Mouse (Mus musculus): ENCODE results near the gene Ddhd1. TPM values are rescaled to one million over a fixed set of nuclear protein-coding genes. Genes with fewer than 3 reads are reported as not detected.

Gene Ddhd1
- total RNA-seq, 1 experiment, result 12.4 TPM

DNA sequence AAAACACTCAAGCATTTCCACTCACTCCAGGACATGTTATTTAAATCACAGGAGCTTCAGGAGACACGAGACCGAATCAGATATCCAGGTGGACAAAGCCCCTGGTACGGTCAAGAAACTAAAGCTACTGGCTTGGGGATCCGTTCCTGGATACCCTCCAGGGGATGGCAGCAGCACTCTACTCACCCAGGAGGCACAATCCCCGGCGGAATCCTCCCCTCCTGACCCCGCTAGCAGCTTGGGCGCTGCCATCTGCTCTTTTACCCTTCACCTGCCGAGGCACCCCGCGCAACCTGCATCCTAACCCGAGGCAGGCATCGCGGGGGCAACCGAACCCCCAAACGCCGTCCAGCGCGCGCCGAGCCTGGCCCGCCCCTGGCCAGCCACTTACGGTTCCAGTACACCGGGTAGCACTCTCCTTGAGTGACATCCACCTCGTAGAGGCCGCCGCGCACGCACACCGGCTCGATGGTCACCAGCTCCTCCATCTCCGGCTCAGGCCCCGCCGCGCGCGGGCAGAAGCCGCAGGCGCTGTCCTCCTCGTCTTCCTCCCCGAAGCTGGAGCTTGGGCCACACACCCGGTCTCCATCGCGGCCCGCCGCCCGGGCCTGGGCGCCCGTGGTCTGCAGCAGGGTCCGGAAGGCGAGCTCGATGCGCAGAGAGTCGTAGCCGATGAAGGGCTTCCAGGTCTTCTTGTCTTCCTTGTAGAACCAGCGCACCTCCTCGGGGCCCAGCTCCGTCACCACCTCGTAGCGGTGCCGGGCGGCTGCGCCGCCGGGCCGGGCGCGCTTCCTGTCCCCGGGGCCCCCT, 907 bp downstream of the Ddhd1 start:
- H3K36me3 ChIP-seq (ENCODE audit: control insufficient read depth, insufficient read depth, low read length, poor library complexity, severe bottlenecking), result no peaks in the 10 kb centered on the region
- peak; percentile 15 for DNase-seq (ENCODE audit: low read depth, low spot score)
- in situ Hi-C loops (cut with MboI; ENCODE audit: low sequenced_read_pairs in 2 of 2, unreplicated experiment in 2 of 2), result no loop called here
- H3K9me3 ChIP-seq (ENCODE audit: control insufficient read depth, insufficient read depth, low read depth, low read length), result no peaks in the 10 kb centered on the region
- TF ChIP-seq HCFC1 (IDR thresholded peaks at IDR 0.05; ENCODE audit: borderline replicate concordance, insufficient read depth, low read length) (no peak), ZNF384 (IDR thresholded peaks at IDR 0.05; ENCODE audit: low read depth, low read length) (no peak), CHD2 (IDR thresholded peaks at IDR 0.05; ENCODE audit: low read depth, low read length) (no peak), ZC3H11A (IDR thresholded peaks at IDR 0.05; ENCODE audit: borderline replicate concordance, low read depth, low read length) (no peak), MAFK (IDR thresholded peaks at IDR 0.05; ENCODE audit: insufficient read depth, low read depth, low read length) (no peak)
- peaks cover 2 to 4% of the 10 kb centered on the region in 2 experiments; a peak in 2 of 4 replicates for H3K4me1 ChIP-seq (ENCODE audit: control insufficient read depth in 2 of 2, insufficient read depth in 2 of 2, low read length in 2 of 2, poor library complexity in 1 of 2)
- no peak overlapping the region for H3K27ac ChIP-seq (ENCODE audit: insufficient read depth, low read depth, low read length, poor library complexity, severe bottlenecking)
- H3K4me3 ChIP-seq (ENCODE audit: insufficient read depth in 1 of 2, low read depth in 1 of 2, low read length in 2 of 2, poor library complexity in 1 of 2, severe bottlenecking in 1 of 2), result peak overlapping the region; percentile 87 to 88
- H3K9ac ChIP-seq (ENCODE audit: insufficient read depth, low read depth, low read length, poor library complexity, severe bottlenecking), result peak overlapping the region; percentile 88

- H3K9me3 ChIP-seq (ENCODE audit: control insufficient read depth, insufficient read depth, low read depth, low read length), result no peaks in the 10 kb centered on the region
- no peak overlapping the region for H3K27ac ChIP-seq (ENCODE audit: insufficient read depth, low read depth, low read length, poor library complexity, severe bottlenecking)
- H3K36me3 ChIP-seq (ENCODE audit: control insufficient read depth, insufficient read depth, low read length, poor library complexity, severe bottlenecking), result no peaks in the 10 kb centered on the region
- no peak overlapping the region for H3K4me3 ChIP-seq (ENCODE audit: insufficient read depth in 1 of 2, low read depth in 1 of 2, low read length in 2 of 2, poor library complexity in 1 of 2, severe bottlenecking in 1 of 2)
- no peak for DNase-seq (ENCODE audit: low read depth, low spot score)
- peaks cover 2 to 4% of the 10 kb centered on the region in 2 experiments; a peak in 2 of 4 replicates for H3K4me1 ChIP-seq (ENCODE audit: control insufficient read depth in 2 of 2, insufficient read depth in 2 of 2, low read length in 2 of 2, poor library complexity in 1 of 2)
- no peak for TF ChIP-seq CHD2 (IDR thresholded peaks at IDR 0.05; ENCODE audit: low read depth, low read length)
- TF ChIP-seq ZNF384 (IDR thresholded peaks at IDR 0.05; ENCODE audit: low read depth, low read length), result no peak
- TF ChIP-seq HCFC1 (IDR thresholded peaks at IDR 0.05; ENCODE audit: borderline replicate concordance, insufficient read depth, low read length), result no peak
- no peak for TF ChIP-seq ZC3H11A (IDR thresholded peaks at IDR 0.05; ENCODE audit: borderline replicate concordance, low read depth, low read length)
- TF ChIP-seq MAFK (IDR thresholded peaks at IDR 0.05; ENCODE audit: insufficient read depth, low read depth, low read length), result no peak
- in situ Hi-C loops (cut with MboI; ENCODE audit: low sequenced_read_pairs in 2 of 2, unreplicated experiment in 2 of 2), result no loop called here
- H3K9ac ChIP-seq (ENCODE audit: insufficient read depth, low read depth, low read length, poor library complexity, severe bottlenecking), result no peak overlapping the region
Measured at GRCm38 (mm10) chr14:45654876-45655416, 3.0 kb downstream of the Ddhd1 start.

DNA sequence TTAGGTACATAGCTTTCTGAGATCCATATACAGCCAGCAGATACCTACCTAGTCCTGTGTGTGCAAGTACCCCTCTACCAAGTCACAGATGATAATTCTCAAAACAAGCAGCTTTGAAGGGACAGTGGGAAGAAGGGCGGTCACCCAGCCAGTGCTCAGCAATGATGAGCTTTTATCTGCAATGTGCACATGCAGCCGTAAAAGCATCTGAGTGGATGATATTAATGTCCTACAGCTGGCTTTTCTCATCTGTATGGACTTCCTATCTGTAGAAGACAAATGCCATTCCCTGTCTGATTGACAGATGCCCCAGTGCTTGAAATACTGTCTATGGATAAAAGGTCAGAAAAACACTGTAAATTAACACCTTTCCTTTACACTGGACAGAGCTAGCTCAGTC, 4.2 kb downstream of the Ddhd1 start:
- H3K4me3 ChIP-seq (ENCODE audit: insufficient read depth in 1 of 2, low read depth in 1 of 2, low read length in 2 of 2, poor library complexity in 1 of 2, severe bottlenecking in 1 of 2), result no peak overlapping the region
- H3K4me1 ChIP-seq (ENCODE audit: control insufficient read depth in 2 of 2, insufficient read depth in 2 of 2, low read length in 2 of 2, poor library complexity in 1 of 2), result peaks cover 2 to 10% of the 10 kb centered on the region in 2 experiments; a peak in 2 of 4 replicates
- no peaks in the 10 kb centered on the region for H3K9me3 ChIP-seq (ENCODE audit: control insufficient read depth, insufficient read depth, low read depth, low read length)
- in situ Hi-C loops (cut with MboI; ENCODE audit: low sequenced_read_pairs in 2 of 2, unreplicated experiment in 2 of 2), result no loop called here
- TF ChIP-seq ZNF384 (IDR thresholded peaks at IDR 0.05; ENCODE audit: low read depth, low read length) (no peak), MAFK (IDR thresholded peaks at IDR 0.05; ENCODE audit: insufficient read depth, low read depth, low read length) (no peak), HCFC1 (IDR thresholded peaks at IDR 0.05; ENCODE audit: borderline replicate concordance, insufficient read depth, low read length) (no peak), ZC3H11A (IDR thresholded peaks at IDR 0.05; ENCODE audit: borderline replicate concordance, low read depth, low read length) (no peak), CHD2 (IDR thresholded peaks at IDR 0.05; ENCODE audit: low read depth, low read length) (no peak)
- no peaks in the 10 kb centered on the region for H3K36me3 ChIP-seq (ENCODE audit: control insufficient read depth, insufficient read depth, low read length, poor library complexity, severe bottlenecking)
- H3K27ac ChIP-seq (ENCODE audit: insufficient read depth, low read depth, low read length, poor library complexity, severe bottlenecking), result no peak overlapping the region
- DNase-seq (ENCODE audit: low read depth, low spot score), result no peak
- H3K9ac ChIP-seq (ENCODE audit: insufficient read depth, low read depth, low read length, poor library complexity, severe bottlenecking), result no peak overlapping the region

GRCm38 (mm10) chr14:45648999-45649818, 8.7 kb downstream of the Ddhd1 start:
- H3K36me3 ChIP-seq (ENCODE audit: control insufficient read depth, insufficient read depth, low read length, poor library complexity, severe bottlenecking), result no peaks in the 10 kb centered on the region
- no peaks in the 10 kb centered on the region for H3K9me3 ChIP-seq (ENCODE audit: control insufficient read depth, insufficient read depth, low read depth, low read length)
- TF ChIP-seq HCFC1 (IDR thresholded peaks at IDR 0.05; ENCODE audit: borderline replicate concordance, insufficient read depth, low read length) (no peak), CHD2 (IDR thresholded peaks at IDR 0.05; ENCODE audit: low read depth, low read length) (no peak), ZC3H11A (IDR thresholded peaks at IDR 0.05; ENCODE audit: borderline replicate concordance, low read depth, low read length) (no peak), MAFK (IDR thresholded peaks at IDR 0.05; ENCODE audit: insufficient read depth, low read depth, low read length) (no peak), ZNF384 (IDR thresholded peaks at IDR 0.05; ENCODE audit: low read depth, low read length) (no peak)
- DNase-seq (ENCODE audit: low read depth, low spot score), result no peak
- no peak overlapping the region for H3K27ac ChIP-seq (ENCODE audit: insufficient read depth, low read depth, low read length, poor library complexity, severe bottlenecking)
- no peak overlapping the region for H3K4me3 ChIP-seq (ENCODE audit: insufficient read depth in 1 of 2, low read depth in 1 of 2, low read length in 2 of 2, poor library complexity in 1 of 2, severe bottlenecking in 1 of 2)
- no peak overlapping the region for H3K9ac ChIP-seq (ENCODE audit: insufficient read depth, low read depth, low read length, poor library complexity, severe bottlenecking)
- H3K4me1 ChIP-seq (ENCODE audit: control insufficient read depth in 2 of 2, insufficient read depth in 2 of 2, low read length in 2 of 2, poor library complexity in 1 of 2), result peaks cover 0 to 7% of the 10 kb centered on the region in 2 experiments; a peak in 1 of 4 replicates
- in situ Hi-C loops (cut with MboI; ENCODE audit: low sequenced_read_pairs in 2 of 2, unreplicated experiment in 2 of 2), result no loop called here
